Mouse (Mus musculus) large intestine, adult 2 months (tissue): ENCODE measurements around the gene Hoxb9. TPM values are rescaled to one million over a fixed set of nuclear protein-coding genes. Genes with fewer than 3 reads are reported as not detected.

Experiments
- DNase-seq: peaks from one replicate; pipeline ENCODE4 v3.0.0-alpha.2; 2012; ENCODE audit warnings: low read depth, low spot score
- WGBS: fragments of 180-500 bp; shearing (Covaris S2); methylation state at CpG from one replicate; pipeline ENCODE4 v1.1.7; 2018; 5-methylcytosine and 5-hydroxymethylcytosine counted together
- polyA plus RNA-seq: library from polyadenylated mRNA; depleted of rRNA; stranded (reverse); fragments of >200 nt; gene quantifications from 2 replicates; pipeline ENCODE4 v1.2.3, GENCODE M21; 2012

The Hoxb9 gene
- polyA plus RNA-seq, 1 experiment = 16.0 TPM

DNA sequence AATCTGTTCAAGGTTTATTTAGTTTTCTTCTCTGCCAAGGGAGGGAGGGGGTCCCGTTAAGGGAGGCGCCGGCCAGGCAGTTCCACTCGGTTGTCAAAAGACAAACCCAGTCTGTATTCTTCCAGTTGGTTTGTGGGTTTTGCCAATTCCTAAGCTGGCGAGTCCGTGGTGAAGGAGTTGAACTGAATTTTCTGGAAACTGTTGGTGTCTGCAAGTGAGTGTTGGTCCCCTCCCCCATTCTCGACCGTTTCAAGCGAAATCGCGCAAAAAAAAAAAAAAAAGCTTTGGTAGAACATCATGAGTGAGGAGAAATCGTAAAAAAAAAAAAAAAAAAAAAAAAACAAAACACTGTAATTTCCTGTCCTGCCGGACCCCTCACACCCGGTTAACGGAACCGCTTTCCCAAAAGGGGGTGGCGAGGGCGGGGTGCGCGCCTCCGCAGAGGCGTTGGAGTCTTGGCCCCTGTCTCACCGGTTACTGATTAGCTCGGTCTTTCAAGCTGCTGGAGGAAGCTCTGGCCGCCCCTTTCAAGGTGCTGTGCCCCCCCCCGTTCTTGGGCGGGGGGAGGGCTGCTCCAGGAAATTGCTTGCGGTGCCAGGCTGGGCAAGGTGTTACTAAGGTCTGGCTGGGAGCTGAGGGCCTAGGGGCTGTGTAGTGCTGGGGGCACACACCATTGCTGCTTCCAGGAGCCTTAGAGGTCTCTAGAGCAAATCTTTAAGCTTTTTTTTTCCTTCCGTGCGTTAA lies 24.0 kb downstream of the Hoxb9 start:
- 3% methylated on average over 30 of the region's 30 CpGs for WGBS

DNA sequence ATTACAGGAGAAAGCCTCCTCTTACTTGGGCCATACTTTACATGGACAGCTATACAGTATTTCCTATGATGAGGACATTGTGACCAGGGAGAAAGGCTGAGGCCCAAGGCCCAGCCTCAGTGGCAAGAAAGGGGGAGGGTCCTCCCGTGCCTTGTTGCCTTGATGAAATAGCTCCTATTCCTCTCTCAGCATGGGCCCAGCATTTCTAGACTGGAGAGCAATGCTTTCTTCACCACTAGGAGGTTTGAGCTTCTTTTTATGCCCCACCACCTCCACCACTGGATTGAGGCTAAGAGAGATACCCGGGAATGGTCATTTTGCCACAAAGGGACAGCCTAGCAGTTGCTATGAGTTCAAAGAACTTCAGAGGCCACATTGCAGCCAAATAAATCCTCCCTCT lies 25.7 kb downstream of the Hoxb9 start:
- WGBS = 33% methylated on average over 2 of the region's 2 CpGs
- no peak for DNase-seq

More for the DNA sequence above, 24.0 kb downstream of the Hoxb9 start:
- DNase-seq = no peak

DNA sequence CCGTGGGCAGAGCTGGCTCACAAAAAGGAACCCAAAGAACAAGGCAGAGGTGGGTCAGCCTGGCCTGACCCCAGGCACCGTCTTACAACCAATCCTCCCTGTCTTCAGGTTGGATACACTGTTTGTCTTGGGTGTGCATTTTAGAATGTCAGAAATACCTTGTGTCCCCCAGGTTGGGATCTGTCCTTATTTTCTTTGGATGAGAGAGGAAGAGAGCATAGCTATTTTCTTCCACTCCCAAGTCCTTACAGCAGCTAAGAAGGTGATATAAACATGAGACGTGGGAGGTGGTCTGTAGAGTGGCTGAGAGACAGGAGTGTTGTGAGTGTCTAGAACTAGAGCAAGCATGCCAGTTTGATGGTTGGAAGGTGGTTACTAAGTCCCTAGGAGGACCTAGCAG lies 26.2 kb downstream of the Hoxb9 start:
- WGBS = 46% methylated on average over 3 of the region's 3 CpGs
- no peak for DNase-seq

DNA sequence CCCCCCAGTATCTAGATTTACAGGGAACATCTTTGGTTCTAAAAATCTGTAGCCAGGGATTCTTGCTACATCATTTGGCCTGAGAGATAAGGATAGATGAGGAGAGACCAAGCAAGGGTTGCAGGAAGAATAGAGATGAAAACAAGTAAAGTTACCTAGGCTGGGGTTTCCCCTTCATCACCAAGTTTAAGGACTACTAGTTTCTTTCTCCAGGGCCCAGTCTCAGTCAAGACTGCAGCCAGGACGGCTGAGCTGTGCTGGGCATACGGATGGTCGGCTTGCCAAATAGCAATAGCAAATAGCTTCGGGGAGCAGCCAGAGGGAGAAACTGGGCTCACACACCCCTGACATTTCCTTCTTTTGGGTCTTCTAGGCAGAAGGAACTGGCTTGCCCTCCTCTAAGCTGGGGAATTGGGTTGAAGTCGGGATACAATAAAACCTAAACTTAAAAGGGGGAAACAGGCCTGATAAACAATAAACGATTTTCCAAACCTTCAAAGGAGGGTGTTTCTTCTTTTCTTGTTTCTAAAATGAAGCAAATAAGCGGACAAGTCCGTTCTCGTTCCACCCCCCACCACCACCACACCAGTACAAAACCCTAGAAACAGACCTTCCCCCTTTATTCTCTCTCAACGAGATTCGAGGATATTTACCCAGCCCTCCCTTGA lies 26.8 kb downstream of the Hoxb9 start:
- 34% methylated on average over 11 of the region's 11 CpGs for WGBS
- DNase-seq = no peak

DNA sequence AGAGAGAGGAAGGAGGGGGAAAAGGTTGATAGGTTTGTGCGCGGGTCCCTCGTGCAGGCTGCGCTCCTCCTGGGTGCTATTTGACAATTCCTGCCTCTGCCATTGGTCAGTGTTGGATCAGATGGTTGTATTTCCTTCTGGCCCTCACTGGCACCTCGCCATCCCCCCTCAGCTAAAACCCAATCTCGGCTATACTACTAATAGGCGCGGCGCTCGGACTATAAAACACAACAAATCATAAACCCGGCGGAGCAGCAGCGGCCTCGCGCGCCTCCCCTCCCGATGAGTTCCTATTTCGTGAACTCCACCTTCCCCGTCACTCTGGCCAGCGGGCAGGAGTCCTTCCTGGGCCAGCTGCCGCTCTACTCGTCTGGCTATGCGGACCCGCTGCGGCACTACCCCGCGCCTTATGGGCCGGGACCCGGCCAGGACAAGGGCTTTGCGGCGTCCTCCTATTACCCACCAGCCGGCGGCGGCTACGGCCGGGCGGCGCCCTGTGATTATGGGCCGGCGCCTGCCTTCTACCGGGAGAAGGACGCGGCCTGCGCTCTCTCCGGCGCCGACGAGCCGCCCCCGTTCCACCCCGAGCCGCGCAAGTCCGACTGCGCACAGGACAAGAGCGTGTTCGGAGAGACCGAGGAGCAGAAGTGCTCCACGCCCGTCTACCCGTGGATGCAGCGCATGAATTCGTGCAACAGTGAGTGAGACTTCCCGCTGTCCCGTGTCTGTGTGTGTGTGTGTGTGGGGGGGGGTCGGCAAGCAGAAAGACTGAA lies 27.8 kb downstream of the Hoxb9 start:
- DNase-seq = peak; percentile 55
- 1% methylated on average over 66 of the region's 66 CpGs for WGBS

DNA sequence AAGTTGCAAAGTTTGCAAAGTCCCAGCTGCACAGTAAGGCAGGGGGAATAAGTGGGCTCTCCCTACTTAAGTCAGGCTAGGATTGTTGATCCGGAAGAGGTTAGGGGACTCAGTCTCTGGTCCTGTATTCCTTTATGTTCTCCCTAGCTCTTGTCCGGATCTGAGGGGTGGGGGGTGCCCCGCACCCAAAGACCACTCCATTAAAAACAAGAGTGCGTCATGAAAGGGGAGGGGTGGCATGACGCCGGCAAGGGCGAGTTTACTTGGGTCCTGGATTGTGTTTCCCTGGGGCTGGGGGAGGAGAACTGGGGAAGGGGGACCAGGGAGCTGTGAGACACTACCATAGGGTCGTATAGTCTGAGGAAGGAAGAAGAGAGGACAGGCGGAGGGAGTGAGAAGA lies 28.5 kb downstream of the Hoxb9 start:
- 30% methylated on average over 9 of the region's 9 CpGs for WGBS
- no peak for DNase-seq

DNA sequence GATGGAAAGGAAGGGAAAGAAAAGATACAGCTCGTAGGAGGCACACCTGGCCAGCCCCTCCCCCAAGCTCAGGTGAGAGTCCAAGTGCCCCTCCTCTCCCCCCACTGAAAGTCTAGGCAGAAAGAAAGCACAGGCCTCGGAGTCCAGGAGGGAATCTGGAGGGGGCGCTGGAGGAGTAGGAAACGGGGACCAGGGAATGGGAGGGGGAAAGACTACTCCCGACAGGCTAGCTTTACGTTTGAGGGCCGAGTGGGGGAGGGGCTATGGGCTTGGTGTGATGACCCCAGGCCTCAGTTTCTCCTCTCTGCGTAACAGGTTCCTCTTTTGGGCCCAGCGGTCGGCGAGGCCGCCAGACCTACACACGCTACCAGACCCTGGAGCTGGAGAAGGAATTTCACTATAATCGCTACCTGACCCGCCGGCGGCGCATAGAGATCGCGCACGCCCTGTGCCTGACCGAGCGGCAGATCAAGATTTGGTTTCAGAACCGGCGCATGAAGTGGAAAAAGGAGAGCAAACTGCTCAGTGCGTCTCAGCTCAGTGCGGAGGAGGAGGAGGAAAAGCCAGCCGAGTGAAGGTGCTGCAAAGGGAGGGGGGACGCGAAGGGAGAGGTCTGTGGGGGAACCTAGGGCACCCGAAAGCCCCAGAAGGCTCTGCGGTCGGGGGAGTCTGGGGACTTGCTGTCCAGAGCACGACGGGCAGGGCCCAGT lies 29.3 kb downstream of the Hoxb9 start:
- WGBS = 43% methylated on average over 35 of the region's 35 CpGs

DNA sequence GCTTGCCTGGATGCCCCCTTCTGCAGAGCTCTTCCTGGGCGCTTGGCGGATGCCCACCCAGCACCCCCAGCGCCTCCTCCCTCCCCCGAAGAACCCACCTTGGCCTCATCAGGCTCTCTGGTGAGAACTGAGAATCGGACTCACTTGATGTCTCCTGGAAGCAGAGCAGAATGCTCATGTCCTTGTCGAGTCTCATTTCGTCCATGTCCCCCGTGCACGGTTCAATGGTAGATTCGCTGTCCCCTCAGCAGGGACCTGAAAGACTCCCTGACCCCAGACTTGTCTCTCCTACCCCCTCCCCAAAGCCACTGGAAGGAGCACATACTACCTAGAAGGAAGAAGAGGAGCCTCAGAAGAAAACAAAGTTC lies 29.8 kb downstream of the Hoxb9 start:
- no peak for DNase-seq
- 53% methylated on average over 10 of the region's 10 CpGs for WGBS

More for the DNA sequence above, 29.3 kb downstream of the Hoxb9 start:
- no peak for DNase-seq

DNA sequence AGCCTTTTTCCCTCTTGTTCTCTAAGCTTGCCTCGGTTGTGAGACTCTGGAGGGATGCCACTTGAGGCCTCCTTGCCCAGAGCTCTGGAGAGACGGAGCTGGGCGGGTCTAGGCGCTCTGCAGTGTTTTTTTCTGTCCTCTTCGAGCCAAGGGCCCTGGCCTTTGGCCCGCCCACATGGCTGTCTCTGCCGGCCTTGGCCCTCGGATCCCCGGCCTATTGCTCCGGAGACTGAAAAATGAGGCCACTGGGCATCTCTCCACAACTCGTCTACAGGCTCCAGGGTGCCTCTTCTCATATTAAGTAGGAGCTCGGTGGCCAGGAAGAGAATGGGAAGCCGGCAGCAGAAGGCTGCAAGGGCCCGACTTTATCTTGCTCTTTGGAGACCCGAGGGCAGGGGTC lies 30.6 kb downstream of the Hoxb9 start:
- DNase-seq = no peak
- 33% methylated on average over 15 of the region's 15 CpGs for WGBS

DNA sequence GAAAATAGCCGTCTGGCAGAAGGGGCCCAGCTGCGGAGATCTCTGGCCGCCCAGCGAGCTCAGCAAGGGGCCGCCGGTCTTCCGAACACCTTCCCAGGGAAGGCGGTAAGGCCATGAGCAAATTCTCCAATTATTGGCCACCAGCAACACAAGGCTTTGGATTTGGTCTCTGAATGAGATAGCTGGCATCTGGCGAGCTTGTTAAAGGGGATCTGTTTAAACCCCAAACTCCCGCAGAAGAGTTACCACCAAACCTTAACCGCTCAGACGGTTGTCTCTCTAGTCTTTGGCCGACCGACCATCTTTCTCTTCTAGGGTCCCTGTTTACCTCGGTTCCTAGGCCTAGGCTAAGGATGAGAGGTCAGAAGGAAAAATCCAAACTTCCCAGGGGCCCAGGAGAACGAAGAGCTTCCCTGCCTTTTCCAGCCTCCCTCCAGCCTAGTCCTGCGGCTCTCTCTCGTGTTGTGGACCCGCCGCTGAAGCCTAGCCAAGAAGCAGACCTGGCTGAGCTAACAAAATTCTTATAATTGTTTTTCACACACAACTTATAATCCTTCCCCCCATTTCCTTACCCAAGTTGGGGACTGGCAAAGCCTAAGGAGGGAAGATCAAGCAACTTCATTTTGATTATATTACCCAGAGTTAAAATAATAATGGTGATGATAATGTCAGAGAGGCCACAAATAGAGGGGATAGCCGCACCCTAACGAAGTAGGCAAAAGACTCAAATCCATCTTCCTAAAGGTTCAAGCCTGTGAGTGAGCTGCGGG lies 31.3 kb downstream of the Hoxb9 start:
- no peak for DNase-seq
- 49% methylated on average over 23 of the region's 23 CpGs for WGBS

DNA sequence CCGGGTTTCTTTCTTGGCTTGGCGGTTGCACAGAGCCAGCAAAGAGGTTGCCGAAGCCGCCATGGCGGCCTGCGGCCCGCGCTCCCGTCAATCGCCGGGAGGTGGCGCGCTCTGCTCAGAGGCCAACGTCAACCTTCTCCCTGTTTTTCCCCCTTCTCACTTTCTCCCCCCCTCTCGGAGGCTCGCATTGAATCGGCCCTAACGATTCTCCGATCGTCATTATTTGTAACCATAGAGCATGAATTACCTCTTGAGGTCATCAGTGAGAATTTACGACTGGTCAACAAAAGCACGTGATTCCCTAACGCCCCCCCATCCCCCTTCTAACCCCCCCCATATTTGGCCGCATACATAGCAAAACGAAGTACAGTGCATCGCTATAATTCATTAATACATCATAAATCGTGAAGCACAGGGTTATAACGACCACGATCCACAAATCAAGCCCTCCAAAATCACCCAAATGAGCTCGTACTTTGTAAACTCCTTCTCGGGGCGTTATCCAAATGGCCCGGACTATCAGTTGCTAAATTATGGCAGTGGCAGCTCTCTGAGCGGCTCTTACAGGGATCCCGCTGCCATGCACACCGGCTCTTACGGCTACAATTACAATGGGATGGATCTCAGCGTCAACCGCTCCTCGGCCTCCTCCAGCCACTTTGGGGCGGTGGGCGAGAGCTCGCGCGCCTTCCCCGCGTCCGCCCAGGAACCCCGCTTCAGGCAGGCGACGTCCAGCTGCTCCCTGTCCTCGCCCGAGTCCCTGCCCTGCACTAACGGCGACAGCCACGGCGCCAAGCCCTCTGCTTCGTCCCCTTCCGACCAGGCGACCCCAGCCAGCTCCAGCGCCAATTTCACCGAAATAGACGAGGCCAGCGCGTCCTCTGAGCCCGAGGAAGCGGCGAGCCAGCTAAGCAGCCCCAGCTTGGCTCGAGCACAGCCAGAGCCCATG lies 32.2 kb downstream of the Hoxb9 start, which contains the start of gene Hoxb5:
Gene Hoxb5, plus strand, starts transcription at position 186 of the 949 bp plus-strand sequence.
- no peak for DNase-seq
- WGBS = 18% methylated on average over 69 of the region's 69 CpGs

DNA sequence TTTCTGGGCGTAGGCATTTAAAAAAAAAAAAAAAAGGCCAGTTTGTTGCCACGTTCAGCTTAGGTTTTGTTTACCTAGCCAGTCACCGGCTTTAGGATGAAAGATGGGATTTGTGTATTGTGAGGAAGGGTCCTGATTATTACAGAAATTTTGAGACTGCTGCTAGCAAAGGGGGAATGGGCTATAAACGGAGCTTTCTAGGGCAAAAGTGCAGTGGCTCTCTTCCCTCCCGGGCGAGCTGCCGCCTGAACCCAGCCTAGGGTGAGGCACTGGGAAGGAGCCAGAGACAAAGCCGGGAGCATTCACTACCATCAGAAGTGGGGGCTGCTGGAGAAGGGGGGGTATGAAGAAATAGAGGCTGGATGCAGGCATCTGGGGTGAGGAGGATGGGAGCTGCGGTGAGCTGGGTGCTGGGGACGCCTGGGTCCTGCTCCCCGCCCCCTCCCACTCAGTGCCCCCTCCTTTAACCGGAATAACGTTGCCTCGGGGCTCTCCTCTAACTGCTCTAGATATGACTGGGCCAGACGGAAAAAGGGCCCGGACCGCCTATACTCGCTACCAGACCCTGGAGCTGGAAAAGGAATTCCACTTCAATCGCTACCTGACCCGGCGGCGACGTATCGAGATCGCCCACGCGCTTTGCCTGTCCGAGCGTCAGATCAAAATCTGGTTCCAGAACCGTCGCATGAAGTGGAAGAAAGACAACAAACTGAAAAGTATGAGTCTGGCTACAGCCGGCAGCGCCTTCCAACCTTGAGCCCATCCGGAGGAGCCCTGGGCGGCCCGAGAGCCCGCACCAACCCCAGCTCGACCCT lies 33.3 kb downstream of the Hoxb9 start:
- DNase-seq = no peak
- WGBS = 35% methylated on average over 38 of the region's 38 CpGs

DNA sequence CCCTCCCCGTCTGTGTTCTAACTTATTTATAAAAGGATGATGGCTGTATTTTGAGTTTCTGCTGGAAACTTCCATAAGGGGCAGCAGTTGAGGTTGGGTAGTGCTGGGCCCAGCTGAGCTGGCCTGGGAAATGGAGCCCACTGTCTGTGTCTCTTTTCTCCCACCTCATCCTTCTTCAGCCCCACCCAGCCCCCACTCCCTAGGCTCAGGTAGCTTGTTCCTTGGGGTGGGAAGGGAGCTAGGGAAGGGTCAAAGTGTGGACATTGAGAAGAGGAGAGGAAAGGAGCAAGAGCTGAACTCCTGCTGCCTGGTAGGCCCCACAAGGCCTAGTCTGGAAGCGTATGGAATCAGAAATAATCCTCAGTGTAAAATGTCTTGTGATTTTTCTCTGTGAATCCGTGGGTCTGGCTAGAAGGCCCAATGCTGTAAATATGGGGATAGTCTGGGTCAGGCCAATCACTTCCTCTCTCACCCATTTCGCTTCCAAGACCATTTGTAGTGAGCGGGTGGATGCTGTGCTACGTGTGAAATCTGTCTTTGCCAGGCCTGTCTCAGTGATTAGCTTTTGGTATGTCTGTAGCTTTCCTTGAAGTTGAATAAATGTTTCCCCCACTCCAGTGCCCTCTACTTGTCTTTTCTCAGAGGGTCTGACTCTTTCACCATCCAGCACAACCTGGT lies 34.4 kb downstream of the Hoxb9 start:
- no peak for DNase-seq
- WGBS = 55% methylated on average over 6 of the region's 6 CpGs

DNA sequence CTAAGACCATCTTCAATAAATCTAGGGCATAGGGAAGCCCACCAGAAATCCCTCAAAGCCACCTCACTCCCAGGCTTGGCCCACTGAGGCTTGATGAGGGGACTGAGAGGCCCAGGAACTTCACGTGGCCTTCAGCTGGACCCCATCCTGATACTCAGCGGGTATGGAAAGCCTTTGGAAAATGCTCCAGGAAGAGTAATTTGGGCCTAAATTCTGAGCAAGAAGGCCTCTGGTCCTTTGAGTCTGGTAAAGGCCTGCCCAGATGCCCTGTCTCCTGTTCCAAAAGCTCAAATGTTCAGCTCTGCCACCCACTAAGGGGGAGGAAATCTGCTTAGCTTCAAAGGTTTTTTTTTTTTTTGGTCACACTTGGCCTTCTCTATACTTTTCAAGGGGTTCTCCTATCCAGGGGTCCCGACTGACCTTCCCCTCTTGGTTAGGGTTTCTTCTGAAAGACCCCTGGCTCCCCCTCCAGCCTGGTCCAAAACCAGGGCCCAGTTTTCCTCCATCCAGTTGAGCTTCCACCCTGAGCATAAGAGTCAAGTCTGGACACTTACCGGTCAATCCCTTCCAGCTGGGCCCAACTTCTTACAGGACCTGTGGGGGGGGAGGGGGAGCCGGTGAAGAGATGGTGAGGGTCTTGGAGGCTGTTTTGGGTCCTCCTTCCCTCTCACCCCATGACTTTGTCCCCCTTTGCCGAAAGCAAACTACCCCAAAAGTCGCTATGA lies 35.1 kb downstream of the Hoxb9 start:
- WGBS = 31% methylated on average over 7 of the region's 7 CpGs
- DNase-seq = no peak

DNA sequence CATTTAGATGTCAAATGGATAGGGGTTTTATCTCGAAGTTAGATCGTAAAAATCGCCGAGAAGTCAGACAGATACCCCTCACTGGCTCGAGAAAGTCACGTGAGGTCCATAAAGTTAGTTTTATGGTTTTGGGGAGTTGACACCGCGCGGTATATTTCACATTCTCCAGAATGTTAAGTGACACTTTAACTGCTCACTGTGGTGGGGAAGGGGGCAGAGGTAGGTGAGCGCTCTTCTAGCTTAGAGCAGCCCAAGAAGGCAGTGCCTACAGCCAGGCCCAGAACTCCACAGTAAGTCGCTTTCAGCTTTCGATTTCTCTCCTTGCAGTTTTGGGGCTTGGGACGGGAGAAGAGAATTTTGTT lies 35.6 kb downstream of the Hoxb9 start:
- 27% methylated on average over 13 of the region's 13 CpGs for WGBS
- no peak for DNase-seq

DNA sequence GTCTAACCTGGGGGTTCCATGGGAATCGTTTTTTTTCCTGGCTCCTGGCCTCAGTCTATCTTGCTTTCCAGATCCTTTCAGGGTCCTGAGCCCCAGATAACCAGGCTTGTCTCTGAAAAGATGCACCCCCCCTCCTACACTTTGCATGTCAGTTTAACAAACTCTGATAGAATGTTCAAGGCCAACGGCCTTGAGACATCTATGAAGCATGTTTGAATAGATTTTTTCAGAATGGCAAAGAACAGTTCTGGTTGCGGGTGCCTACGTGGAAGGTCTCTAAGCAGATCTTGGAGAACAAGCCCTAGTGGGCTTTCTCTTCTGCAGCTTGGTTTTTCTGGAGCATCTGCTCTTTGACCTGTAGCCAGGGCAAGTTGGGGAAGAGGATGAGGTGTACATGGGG lies 37.5 kb downstream of the Hoxb9 start:
- WGBS = 41% methylated on average over 4 of the region's 4 CpGs
- DNase-seq = no peak
